Mouse (Mus musculus): Measurements from ENCODE around the gene Wdfy3.

The Wdfy3 gene

DNA sequence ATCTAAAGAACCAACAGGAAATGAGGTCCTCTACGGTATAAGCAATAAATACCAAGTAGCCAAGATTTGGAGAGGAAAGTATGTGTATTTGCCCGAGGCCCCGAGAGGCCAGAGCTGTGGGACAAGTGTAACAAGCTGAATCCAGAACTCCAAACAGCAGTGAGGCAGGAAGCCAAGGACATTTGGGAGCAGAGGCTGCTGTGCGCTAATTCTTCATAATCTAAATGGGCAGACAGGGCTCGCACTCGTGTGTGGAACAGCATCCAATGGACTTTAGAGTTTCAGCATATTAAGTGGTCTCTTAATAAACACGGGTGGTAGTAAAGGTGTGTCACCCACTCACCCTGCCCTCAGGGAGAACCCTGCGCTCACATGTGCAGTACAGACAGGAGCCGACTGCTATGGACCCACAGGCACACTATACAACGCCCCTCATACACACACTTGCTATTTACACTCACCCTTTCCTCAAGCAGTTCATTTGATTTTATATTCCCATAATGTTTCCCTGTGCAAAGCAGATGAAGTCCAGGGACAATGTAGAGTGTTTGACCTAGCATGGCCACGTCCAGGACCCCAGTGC lies 15.1 kb downstream of the Wdfy3 start:
- no peak for DNase-seq (ENCODE audit: low spot score in 2 of 2)

DNA sequence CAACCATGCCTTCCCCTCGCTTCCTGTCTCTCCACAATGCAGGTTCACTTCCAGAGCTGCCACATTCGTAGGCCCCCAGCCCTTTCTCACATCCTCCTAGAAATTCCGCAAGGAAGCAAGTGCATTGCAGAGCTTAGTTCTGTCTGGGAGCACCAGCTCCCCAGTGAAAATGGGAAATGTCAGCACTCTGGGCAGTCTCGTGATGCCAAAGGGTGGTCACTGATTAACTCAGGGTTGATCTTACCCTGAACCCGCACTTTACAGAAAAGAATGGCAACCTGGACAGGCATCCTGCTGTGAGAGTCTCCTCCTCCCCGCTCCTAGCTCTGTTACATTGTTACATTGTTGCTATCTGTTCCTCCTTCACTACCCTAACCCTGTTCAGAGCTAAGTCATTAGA lies 16.8 kb downstream of the Wdfy3 start:
- no peak for DNase-seq (ENCODE audit: low spot score in 2 of 2)

DNA sequence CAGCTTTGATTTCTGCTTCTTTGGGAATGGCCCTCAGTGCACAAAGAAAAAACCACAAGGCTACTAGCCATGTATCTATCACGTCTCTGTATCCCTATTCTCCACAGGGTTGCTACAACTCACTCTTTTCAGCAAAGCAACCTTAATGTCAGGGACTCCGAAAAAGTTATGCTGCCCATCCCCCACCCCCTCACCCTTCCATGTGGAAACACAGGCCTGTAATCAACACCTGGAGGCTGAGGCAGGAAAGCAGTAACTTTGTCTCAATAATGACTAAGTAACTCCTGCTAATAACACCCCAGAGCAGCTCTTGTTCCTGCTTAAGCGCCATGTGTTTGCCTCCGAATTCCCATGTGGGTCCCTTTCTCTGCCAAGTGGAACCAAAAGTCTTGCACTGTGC lies 17.3 kb downstream of the Wdfy3 start:
- no peak for DNase-seq (ENCODE audit: low spot score in 2 of 2)

DNA sequence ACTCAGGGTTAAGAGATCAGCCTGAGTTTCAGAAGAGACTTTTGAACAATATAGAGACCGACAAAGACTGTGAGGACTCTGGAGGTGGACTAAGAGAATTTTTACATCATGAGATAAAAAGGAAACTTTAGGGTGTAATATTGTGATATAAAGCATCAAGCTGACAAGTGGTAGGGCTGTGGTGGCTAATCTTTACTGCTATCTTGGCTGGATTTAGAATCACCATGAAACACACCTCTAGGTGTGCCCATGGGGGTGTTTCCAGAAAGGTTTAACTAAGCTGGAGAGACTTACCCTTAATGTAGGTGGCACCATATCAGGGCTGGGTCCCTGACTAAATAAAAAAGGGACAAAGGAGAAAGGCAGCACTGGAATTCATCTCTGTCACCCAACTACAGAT lies 19.0 kb downstream of the Wdfy3 start:
- no peak for DNase-seq (ENCODE audit: low spot score in 2 of 2)

DNA sequence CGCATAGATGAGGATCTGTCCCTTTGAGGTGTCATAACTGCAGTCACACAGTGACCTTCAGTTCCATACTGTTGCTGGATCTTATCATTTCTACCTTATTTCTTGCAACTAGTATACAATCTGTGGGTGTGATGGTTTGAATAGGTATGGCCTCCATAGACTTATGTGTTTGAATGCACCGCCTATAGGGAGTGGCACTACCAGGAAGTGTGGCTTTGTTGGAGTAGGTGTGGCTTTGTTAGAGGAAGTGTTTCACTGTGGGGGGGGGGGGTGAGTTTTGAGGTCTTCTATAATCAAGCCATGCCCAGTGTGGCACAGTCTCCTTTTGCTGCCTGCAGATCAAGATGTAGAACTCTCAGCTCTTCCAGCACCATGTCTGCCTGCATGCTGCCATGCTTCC lies 21.3 kb downstream of the Wdfy3 start:
- no peak for DNase-seq (ENCODE audit: low spot score in 2 of 2)

DNA sequence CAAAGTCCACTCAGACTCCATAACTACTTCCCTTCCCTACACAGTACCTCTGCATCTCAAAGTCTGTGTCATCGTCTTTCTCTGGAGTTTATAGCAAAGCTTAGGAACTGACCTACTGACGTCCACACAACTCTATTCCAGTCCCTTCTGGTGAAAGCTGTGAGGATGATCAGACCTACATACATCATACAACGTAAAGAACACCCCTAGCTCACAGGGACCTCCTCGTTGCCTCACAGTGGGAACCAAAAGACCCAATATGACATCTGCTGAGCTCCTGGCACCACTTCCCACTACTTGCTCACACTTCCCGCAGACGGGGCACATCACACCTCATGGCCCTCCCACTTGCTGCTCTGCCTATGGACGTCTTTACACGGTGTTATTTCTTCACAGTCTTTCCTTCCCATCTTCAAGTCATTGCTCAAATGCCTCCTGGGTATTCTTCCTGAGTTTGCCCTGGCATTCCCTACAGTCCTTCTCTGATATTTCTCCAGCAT lies 23.1 kb downstream of the Wdfy3 start:
- no peak for DNase-seq (ENCODE audit: low spot score in 2 of 2)

DNA sequence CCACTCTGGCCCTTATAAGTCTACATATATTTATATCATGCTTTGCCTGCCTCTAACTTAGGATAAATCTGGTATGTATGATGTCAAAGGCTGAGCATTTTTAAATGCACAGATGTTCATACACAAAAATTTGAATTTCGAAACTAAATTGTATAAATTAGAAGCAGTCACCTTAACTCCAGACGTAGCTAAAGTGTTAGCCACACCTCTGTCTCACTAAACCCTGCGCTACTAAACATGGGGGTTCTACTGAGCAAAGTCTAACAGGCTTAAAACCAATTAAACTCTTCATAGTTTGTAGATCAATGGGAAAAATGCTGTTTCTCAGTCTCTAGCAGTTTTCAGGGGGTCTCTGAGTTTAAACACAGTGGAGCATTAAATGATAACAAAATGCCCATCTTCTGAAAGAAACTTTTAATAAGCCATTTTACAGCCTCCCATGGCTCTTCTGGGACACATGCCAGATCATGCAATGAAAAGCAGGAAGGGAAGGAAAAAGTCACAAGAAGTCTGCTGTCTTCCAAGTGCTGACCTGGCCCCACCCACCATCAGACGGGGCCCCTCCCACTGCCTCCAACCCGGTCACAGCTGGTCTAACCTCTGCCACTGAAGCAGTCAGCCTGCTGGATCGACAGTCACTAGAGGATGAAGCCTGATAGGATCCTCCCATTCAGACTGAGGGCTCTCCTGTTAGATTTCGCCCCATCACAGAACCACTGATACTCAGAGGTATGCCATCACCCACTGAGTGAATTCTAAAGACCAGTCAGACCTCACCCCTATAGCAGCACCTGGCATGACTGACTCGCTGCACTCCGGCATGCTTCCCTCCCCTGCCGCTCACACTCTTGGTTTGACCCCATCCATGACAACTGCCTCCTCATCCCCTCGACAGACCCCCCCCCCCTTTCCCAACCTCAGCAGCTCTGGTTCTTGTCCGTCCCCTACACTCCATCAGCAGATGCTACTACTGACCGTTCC lies 23.8 kb downstream of the Wdfy3 start:
- DNase-seq (ENCODE audit: low spot score in 2 of 2) = peak in 1 of 2 experiments; percentile 49

DNA sequence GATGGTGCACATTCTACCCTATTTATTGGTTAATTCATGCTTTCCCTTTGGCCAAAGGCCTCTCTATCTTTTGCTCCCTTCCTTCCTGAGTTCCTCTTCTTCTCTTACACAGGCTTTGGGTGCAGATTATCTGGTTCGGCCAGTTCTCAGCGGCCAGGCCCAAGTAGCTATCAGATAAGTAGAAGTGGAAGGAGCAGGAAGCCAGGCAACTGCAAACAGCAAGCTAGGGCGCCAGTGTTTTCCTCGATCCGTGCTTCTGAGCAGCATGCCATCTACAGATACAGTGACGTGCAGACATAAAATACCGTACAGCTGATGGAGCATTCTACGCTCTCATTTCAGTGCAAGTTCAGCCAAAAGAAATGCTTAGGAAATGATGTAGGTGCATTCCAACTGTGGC lies 24.5 kb downstream of the Wdfy3 start:
- peak in 1 of 2 experiments; percentile 27 for DNase-seq (ENCODE audit: low spot score in 2 of 2)

DNA sequence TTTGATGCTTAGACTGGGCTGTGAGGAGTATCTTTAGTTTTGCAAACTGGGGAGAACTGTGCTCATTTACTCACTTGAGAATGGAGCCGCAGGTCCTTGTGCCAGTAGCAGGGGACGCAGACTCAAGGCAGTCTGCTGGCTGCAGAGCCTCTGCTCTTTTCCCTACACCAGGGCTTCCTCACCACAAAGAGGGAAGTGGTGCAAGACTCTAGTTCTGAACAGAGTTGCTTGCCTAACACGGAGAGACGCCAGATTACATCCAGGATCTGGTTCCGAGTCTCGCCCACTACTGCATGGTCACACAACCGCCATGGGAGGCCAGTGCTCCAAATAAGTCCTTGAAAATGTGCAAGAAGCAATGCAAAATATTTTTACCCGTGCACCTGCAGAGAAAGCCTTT lies 36.4 kb downstream of the Wdfy3 start:
- peak in 1 of 2 experiments; percentile 16 for DNase-seq (ENCODE audit: low spot score in 2 of 2)

DNA sequence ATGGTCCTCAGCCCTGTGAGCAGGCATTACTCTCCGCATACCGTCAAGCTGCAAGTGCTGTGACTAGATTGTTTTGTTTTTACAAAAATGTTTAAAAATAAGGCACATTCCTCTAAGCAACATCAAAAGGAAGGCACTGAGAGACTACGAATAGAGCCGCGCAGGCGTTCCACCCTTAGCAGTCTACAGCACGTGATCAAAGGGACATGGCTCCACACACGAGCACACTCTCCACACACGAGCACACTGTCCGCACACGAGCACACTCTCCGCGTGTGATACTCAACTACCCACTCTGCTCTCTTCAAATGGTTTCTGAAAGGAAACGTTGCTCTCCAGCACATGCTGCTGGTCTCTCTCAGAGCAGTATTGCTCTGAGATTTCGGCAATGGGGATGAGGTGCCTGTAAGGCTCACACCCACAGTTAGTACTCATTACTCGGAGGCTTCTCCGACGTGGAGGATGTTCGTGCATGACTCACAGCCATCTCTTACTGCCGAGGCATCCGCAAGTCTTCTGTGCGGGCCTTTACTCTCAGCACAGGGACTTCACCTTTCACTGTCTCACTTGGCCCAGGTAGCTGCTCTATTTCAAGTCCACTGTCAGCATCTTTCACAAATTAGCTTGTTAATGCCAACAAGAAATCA lies 37.0 kb downstream of the Wdfy3 start:
- DNase-seq (ENCODE audit: low spot score in 2 of 2) = no peak

DNA sequence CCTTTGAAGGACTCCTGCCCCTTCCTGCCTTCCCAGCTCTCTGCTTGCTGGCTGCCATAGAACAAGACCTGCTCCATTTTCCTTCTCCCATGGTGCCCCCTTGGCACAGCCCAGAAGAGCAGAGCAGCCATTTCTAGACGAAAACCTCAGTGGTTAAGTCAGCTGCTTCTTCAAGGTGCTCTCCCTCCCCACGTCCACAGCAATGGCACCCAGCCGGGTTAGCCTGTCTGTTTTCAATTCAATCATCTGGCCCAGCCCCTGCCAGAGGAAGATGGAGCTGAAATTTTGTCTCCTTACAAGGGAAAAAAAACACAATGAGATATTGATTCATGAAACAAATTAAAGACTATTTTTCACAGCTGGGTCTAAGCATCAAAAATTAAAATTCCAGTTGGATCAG lies 37.5 kb downstream of the Wdfy3 start:
- DNase-seq (ENCODE audit: low spot score in 2 of 2) = no peak

DNA sequence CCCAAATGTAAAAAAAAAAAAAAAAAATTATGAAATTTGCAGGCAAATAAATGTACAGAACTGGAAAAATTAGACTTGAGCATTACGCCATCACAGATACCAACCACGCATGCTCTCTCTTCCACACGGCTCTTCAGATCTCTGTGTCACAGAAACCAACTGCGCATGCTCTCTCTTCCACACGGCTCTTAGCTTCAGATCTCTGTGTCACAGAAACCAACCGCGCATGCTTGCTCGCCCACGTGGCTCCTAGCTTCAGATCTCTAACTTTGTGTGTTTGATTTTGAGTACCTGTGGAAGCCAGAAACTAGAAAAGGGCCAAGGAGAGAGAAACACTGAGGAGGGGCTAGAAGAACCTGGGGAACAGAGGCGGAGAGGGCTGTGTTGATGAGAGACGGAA lies 46.3 kb downstream of the Wdfy3 start:
- DNase-seq (ENCODE audit: low spot score in 2 of 2) = no peak

DNA sequence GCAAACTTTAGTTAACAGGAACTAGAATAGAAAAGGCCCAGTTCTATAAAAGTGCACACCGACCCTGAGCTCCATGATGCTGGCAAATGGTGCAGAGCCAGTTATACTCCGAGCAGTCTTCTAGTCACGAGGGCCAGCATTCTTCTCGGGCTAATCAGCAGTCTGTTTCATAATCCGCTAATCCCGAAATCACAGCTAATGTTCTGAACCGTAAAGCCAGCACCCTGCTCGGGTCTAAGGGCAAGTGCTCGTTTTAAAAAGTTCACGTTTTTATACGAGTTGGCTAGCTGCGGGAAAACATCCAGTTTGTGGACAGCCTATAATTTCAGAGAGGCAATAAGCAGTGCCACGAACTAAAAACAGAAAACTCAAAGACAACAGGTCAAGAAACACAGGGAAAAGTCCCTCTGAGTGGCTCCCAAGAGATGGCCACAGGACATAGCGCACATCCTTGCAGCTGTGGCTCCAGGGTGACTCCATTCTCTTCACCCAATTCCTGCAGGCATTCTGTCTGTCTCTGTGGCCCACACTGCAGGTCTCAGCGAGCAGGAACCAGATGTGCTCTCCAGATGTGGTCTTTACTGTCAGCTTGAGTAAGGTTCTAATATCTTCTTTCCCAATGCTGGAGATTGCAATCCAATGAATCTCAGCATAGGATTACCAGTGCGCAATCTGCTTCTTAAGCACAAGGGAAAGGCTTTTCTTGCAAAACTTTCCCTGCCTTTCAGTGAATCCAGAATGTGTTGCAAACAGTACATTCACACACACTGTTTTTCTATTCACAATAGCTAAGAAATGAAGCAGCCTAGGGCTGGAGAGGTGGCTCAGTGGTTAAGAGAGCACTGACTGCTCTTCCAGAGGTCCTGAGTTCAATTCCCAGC lies 47.5 kb downstream of the Wdfy3 start:
- DNase-seq (ENCODE audit: low spot score in 2 of 2) = no peak

DNA sequence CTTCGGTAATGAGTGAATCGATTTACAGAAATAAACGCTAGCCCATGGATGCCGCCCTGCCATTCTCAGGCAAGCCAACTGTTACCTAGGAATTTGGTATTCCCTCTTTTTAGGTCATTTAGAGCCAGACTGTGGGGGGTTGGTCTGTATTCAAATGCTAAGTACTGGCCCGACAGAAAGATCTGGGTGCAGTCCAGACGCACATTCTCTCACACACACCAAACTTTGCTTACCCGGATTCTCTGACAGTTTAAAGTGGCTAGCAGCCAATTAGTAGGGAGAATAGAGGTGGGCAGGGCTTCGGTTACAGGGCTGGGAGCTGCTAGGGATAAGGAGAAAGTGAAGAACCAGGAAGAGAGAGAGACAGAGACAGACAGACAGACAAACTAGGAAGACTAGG lies 55.5 kb downstream of the Wdfy3 start:
- no peak for DNase-seq (ENCODE audit: low spot score in 2 of 2)

DNA sequence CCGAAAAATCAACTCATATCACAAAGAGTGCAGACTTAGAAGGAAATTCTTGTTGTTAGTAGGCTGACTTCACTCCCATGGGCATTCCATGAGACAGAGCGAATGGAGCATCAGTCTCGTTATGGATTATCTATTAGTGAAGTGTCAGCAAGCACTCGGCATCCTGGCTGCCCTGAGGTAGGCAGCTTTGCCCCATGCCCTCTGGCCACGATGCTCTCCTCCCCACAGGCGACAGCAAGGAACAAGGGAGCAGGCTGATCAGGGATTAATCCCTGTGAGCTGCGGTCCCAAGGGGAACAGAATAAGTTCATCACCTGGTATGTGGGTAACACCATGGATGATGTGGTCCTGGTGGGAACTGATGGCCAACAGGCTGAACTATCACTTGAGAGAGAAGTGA lies 55.9 kb downstream of the Wdfy3 start:
- no peak for DNase-seq (ENCODE audit: low spot score in 2 of 2)

DNA sequence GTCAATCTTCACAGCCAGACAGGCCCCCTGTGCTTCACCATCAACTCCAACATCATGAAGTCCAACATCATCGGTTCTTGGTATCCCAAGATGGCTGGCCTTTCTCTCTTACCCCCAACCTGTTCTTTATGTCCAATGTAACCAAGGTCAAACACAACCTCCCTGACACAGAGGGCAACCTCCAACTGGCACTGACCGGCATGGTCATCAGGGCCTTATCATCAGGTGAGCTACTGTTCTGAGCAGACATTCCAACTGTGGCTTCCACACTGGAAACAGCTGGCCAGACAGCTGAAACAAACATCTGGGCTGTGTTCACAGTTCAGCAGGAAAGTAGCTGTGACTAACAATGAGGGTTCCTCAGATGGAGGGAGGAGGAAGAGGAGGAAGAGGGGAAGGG lies 58.8 kb downstream of the Wdfy3 start:
- DNase-seq (ENCODE audit: low spot score in 2 of 2) = no peak

DNA sequence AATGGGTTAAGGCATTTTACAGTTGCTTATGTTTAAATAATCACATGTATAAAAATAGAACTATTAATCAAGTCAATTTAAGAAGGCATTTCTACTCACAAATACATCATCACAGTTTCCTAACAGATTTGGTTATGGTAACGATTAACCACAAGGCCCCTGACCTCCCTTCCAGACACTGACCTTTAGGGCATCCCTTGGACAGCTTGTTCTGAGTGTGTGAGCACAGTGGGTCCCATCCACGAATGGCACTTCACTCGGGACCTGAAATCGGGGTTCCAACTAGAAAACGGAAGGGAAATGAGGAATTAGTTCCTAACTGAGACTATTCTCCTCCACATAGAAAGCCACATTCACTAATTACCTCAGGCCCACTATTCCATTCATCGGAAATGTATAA lies 60.1 kb downstream of the Wdfy3 start:
- no peak for DNase-seq (ENCODE audit: low spot score in 2 of 2)

DNA sequence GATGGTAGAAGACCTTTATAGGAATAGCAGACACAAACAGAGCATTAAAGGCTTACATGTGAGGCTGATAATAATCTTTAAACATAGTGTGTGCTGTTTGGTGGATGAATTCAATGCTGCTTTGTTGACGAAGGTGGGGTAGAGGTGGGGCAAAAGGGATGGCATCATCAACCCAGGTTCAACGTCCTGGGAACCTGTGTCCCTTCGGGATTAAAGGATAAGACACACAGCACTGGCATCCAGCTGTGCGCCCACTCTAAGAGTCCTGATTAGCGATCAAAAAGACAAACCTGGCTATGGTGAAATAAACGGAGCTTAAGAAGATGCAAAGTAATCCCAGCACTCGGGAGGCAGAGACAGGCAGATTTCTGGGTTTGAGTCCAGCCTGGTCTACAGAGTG lies 61.0 kb downstream of the Wdfy3 start:
- no peak for DNase-seq (ENCODE audit: low spot score in 2 of 2)

DNA sequence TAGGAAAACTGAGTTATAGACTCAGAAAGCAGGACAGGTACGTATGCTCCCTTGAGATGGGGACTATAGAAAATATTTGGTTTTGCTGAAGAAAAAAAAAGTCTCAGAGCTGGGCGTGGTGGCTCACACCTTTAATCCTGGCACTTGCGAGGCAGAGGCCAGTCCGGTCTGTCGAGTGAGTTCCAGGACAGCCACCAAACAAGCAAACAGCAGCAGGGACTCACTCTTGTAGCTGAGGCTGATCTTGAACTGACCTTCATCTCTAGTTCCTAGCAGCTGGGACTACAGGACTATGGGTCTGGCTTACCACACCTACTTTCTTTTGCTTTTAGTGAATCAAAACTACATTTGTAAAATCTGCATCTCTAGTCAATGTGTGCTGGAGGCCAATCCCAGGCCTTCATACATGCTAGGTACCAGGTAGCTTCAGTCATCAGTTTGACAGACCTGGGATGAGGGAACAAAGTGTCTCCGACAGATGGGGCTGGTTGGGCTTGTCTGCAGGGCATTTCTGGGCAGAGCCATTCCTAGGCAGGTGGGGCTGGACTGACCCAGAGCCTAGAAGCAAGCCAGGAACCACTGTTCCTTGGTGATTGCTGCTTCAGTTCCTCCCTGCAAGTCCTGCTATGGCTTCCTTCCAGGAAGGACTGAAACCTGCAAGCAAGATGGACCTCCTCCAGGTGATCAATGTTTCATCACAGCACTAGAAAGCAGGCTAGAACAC lies 63.3 kb downstream of the Wdfy3 start:
- DNase-seq (ENCODE audit: low spot score in 2 of 2) = no peak

DNA sequence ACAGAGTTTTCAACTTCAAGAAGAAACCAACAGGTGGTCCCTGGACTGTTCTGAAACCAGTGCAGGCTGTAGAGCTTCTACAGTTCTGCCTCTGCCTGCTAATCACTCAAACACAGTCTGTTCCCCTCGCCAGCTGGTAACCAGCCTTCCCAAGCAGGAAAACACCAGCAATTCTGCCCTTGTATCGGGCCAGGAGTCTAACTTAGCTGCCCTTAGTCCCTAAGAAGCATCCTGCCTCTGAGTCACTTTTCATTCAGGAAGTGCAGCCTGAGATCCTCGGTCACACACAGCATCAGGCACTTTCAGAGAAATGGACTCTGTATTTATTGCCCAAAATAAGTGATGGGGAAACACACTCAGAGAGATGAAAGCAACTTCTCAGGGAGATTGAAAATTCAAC lies 66.3 kb downstream of the Wdfy3 start:
- no peak for DNase-seq (ENCODE audit: low spot score in 2 of 2)

DNA sequence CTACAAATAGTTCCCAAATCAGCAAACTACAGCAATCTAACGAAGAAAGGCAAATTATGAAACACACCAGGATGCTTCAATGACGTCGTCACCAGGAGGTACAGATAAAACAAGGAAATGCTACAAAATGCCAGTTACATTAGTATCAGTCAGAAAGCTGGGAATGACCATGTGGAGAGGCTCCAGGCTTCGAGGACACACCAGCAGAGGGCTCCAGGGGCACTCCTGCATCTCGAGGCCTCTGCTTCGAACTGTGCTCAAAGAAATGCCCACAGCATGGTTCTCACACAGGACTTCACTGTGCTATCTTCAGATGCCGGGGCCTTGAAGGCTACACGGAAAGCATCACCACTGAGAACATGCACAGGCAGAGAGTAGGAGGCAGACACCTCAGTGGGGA lies 68.7 kb downstream of the Wdfy3 start:
- no peak for DNase-seq (ENCODE audit: low spot score in 2 of 2)

Data from spleen, postnatal 4 days (tissue).